Mouse (Mus musculus) layer of hippocampus, adult 11-12 months (tissue): ENCODE measurements around the gene Gm10184.
A peak's percentile ranks its signal among the peaks of the same experiment; 100 is the strongest.
"Not testable (repeated sequence)": the region's sequence is repeated elsewhere in the genome, so short reads cannot be mapped to it uniquely, and the experiment has no call there.

Source experiments
- DNase-seq: peaks from one replicate; pipeline ENCODE4 v3.0.0; 2022; ENCODE audit warnings: low spot score

Gm10184 gene

DNA sequence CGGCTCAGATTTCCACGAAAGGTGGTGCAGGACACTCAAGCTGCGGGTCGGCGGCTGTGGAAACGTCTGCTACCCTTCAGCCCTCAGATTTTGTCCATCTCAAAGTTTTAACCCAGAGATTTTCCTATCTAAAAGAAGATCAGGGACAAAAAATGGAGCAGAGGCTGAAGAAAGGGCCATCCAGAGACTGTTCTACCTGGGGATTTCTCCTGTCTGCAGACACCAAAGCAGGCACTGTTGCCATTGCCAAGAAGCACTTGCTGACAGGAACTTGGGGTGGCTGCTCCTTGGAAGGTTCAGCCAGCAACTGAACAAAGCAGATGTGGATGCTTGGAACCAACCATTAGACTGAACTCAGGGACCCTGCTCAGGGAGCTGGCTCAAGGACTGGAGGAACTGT lies at the start of gene Gm10184:
TSS of gene Gm10184 (minus strand) at position 101 of the 400 bp plus-strand sequence.
- no peak for DNase-seq

- DNase-seq, result no peak
Observed at GRCm38 (mm10) chr17:89933950-89934349, 23.7 kb upstream of the Gm10184 start.

- DNase-seq, result no peak
Observed at GRCm38 (mm10) chr17:89907686-89908085, 2.6 kb downstream of the Gm10184 start.

GRCm38 (mm10) chr17:89904701-89905100 lies 5.5 kb downstream of the Gm10184 start:
- DNase-seq, result not testable (repeated sequence)

DNA sequence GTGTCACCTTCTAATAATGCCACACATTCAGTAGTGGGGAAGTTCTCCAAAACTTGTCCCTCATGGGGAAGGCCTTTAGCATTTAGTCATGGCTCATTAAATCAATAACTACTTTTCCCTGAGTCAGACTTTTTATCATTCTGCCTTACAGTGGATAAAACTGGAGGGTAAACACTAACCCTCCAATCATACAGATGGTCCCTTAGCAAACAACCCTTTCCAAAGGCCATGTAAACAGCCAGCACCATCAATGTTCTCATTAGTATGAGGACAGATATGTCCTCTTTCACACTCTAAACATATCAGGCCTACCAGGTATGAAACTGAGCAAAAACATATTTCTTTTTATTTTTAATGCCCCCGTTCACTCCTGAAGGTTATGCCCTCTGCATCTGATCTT lies 7.5 kb downstream of the Gm10184 start:
- no peak for DNase-seq

DNA sequence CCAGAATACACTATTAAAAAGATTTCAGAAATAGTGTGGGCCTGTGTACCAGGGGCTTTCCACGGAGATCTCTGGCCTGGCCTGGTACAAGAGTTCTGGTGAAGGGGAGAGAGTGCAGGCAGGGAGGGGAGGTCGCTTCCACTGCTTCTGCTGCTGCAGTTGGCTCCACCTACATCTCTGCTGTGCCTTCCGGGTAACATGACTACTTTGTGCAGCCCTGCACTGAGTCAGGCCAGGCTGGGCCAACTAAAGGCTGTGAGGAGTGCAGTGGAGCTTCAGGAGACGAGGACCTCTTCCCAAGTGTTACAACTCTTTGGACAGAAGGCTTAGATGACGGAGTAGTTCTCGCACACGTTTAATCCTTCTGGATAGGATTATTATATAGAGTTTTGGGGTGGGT lies 9.6 kb downstream of the Gm10184 start:
- no peak for DNase-seq

GRCm38 (mm10) chr17:89899813-89900212 lies 10.4 kb downstream of the Gm10184 start:
- no peak for DNase-seq

DNA sequence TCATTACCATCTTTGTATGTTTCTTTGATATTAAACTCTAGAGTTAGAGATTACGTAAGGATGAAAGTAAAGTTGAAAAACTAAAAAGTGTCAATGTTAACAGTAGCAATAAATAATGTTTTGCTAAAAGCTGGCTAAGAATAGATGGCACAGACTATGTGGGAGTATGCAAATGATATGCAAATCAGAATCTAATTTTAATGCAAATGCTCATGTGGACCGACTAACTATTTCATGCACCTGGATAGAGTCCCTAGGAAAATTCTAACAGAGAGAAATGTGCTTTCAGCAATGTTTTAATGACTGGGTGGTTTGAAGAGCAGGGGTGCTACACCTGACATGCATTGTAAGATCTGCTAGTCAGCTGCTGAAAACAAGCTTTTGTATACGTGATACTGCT lies 45.3 kb downstream of the Gm10184 start:
- peak; percentile 2 for DNase-seq
